Mouse (Mus musculus) layer of hippocampus, adult 11-12 months (tissue): ENCODE data around the gene Ap4b1.

Experiments
- DNase-seq: peaks from one replicate; pipeline ENCODE4 v3.0.0; 2022; ENCODE audit warnings: low spot score

Ap4b1 gene

DNA sequence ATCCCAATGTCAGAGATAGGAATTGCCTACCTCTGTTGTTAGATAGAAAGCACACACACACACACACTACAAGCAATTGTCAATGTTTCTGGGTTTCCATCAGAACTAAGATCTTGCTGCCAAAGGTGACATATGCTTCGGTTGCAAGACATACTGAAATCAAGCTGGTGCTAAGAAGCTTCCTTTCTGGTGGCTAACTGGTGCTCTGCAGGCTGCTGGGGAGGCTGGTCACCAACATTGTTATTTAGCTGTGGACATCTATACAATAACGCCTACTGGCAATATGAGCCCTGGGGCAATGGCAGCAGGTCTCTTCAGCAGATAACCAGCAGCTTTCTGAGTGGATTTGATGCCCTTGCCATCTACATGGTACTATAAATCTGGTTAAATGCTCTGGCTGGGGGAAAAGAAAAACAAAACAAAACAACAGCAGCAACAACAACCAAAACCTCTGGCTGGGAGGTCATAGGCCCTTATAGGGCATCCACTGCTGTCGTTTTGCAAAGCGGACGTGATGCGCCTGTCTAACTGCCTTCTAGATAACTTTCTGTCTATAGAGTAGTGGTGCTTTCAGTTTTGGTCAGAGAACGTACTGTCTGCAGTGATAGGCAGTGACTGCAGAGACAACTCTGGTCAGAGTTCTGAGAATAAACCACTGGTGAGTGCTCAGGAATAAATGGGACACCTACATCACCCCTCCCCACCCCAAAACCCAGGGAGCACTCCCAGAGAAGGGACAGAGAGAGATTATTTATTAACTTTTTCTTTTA lies 47.9 kb downstream of the Ap4b1 start:
- no peak for DNase-seq

DNA sequence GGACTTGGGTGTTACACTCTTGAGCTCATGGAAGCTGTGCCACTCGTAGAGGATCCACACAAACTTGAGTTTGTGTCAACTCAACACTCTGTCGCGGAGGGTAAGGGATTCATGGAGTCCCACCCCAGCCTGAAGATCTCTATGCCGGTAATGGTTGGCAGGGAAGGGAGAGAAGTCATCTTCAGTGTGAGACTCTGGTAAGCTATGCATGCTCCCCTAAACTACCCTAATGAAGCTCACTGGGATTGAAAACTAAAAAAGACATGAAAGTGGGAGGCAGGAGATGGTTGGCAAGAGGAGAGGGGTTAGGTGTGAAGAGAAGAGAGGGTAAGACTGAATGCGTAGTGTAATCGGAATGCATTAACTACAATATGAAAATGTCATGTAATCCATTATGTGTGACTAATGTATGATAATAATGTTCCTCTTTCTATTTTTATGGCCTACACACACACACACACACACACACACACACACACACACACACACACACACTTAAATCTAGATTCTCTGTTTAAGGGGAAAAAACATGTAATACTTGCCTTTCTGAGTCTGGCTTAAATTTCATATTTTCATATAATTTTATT lies 48.8 kb downstream of the Ap4b1 start:
- DNase-seq: no peak

- no peak for DNase-seq
Observed at GRCm38 (mm10) chr3:103858881-103859801, 49.8 kb downstream of the Ap4b1 start, which contains the start of gene Ptpn22. Gene Ptpn22, plus strand, starts transcription at chr3:103859795.

GRCm38 (mm10) chr3:103859851-103860391 lies 50.6 kb downstream of the Ap4b1 start:
- no peak for DNase-seq

- no peak for DNase-seq
Observed at GRCm38 (mm10) chr3:103862721-103863220, 53.5 kb downstream of the Ap4b1 start.

GRCm38 (mm10) chr3:103864200-103864599 lies 54.9 kb downstream of the Ap4b1 start:
- DNase-seq: no peak

- DNase-seq: no peak
Observed at GRCm38 (mm10) chr3:103867424-103867971, 58.2 kb downstream of the Ap4b1 start.

DNA sequence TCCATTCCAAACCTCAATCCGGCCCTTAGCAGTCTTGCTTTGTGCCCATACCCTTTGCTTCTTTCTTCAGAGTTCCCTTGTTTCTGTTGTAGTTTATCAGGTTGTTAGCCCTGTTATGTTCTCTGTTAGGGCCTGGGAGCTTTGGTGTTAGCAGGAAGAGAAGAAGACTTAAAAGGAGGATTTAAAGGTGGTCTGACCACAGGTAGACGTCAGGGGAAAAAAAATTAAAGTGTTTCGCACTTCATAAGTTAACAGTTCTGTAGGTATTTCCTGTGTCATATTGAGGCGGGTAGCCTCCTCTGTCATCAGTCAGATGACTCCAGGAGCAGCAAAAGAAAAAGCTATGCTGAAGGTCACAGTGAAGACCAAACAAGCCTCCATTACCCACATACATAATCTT lies 58.7 kb downstream of the Ap4b1 start:
- no peak for DNase-seq
